25 mouse cellular contexts compared by ENCODE assay signal in the genomic region with DNA sequence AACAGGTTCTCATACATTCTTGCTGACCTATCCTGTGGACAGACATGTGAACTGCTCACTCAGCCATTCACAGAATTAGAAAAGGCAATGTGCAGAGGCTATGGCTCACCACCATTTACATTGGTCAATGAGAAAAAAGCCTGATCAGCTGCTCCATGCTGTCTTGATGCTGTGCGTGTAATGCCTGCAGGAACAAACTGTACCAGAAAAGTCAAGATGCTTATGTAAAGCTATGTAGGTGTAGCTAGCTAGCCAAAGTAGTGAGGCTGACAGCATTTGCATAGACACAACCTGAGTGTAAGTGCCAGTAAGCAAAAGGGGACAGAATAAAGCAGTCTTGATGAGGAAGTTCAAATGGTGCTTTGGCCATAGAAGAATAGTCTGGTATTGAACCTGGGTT.
"Had no signal": no experiment of that assay in that cellular context is flagged by ENCODE, and none has a peak within 500 bp of the region (broad histone marks: within the 10 kb centered on the region; RNA-seq: fewer than 3 reads in every experiment).

No protein-coding gene starts in this region.

- H3K27ac ChIP-seq: heart, adult 2 months; hindbrain, embryonic 10.5 days; hindbrain, embryonic 12.5 days; hindbrain, embryonic 14.5 days; kidney, embryonic 15.5 days; kidney, postnatal 0 days; limb, embryonic 13.5 days; limb, embryonic 15.5 days; liver, embryonic 12.5 days; liver, embryonic 14.5 days had no signal

- H3K4me3 ChIP-seq: heart, adult 2 months; heart, embryonic 12.5 days; hindbrain, embryonic 10.5 days; hindbrain, embryonic 12.5 days; kidney, embryonic 15.5 days; limb, embryonic 13.5 days; limb, embryonic 15.5 days; liver, embryonic 12.5 days had no signal

- H3K27me3 ChIP-seq: heart, embryonic 12.5 days; hindbrain, embryonic 12.5 days; kidney, embryonic 15.5 days; limb, embryonic 13.5 days; limb, embryonic 15.5 days; liver, embryonic 12.5 days had no signal

- H3K4me1 ChIP-seq: heart, embryonic 12.5 days; hindbrain, embryonic 10.5 days; hindbrain, embryonic 12.5 days; kidney, embryonic 15.5 days; limb, embryonic 13.5 days; limb, embryonic 15.5 days; liver, embryonic 12.5 days had no signal

- H3K9me3 ChIP-seq: heart, embryonic 12.5 days; hindbrain, embryonic 10.5 days; hindbrain, embryonic 12.5 days; kidney, embryonic 15.5 days; limb, embryonic 13.5 days; limb, embryonic 15.5 days; liver, embryonic 12.5 days had no signal

- H3K36me3 ChIP-seq: heart, embryonic 12.5 days; hindbrain, embryonic 10.5 days; hindbrain, embryonic 12.5 days; kidney, embryonic 15.5 days; limb, embryonic 13.5 days; limb, embryonic 15.5 days; liver, embryonic 12.5 days had no signal

- ATAC-seq: hindbrain, embryonic 16.5 days; intestine, embryonic 16.5 days; liver, embryonic 12.5 days had no signal

- DNase-seq: gastrocnemius, postnatal 14 days; gastrocnemius, postnatal 36 days; heart, adult 11 months; heart, adult 2 months; heart, postnatal 10 days; heart, postnatal 4 days; kidney, adult 11 months; kidney, adult 2 months; kidney, adult 9 months; kidney, postnatal 14 days; kidney, postnatal 36 days; layer of hippocampus, adult 9-11 months; layer of hippocampus, postnatal 36 days had no signal
